Mouse (Mus musculus): Measurements from ENCODE around the gene 6430548M08Rik.

DNA sequence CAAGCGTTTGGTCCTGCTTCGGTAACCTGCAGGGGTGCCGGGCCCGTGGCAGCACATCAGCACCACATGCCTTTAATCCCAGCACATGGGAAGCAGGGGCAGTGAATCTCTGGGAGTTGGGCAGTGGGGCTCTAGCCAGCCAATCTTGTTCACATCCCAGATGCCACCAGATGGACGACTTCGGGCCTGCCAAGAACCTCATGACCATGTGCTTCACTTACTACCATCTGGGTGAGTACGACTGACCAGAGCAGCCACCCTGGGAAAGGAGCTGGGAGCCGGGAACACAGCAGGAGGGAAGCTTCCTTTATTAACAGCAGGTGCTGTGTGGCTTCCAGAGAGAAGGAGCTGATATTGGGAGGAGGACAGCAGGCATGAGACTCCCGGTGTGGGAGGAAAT is 37.2 kb downstream of the 6430548M08Rik start:
- no peak for TF ChIP-seq CHD2 (IDR thresholded peaks at IDR 0.05; ENCODE audit: low read depth, low read length)
- TF ChIP-seq ZNF384 (IDR thresholded peaks at IDR 0.05; ENCODE audit: low read depth, low read length): no peak
